Mouse (Mus musculus) CD4-positive, CD25-positive, alpha-beta regulatory T cell, adult 2 months (primary cell): Measurements from ENCODE around the gene Tagap.

Experiments
- DNase-seq: peaks from one replicate; pipeline ENCODE4 v3.0.0-alpha.2; 2012; ENCODE audit warnings: low read depth, low spot score

Tagap gene

GRCm38 (mm10) chr17:7925413-7926160, at the start of gene Tagap:
Gene Tagap (plus strand): TSS chr17:7926000.
- DNase-seq, result peak; percentile 86

- peak; percentile 62 for DNase-seq
Observed at GRCm38 (mm10) chr17:7876541-7876940, 49.3 kb upstream of the Tagap start.

GRCm38 (mm10) chr17:7877191-7877764, 48.5 kb upstream of the Tagap start:
- DNase-seq, result peak; percentile 26

GRCm38 (mm10) chr17:7877878-7878277, 47.9 kb upstream of the Tagap start:
- DNase-seq, result peak; percentile 75

- no peak for DNase-seq
Observed at GRCm38 (mm10) chr17:7879529-7879928, 46.3 kb upstream of the Tagap start.

- DNase-seq, result no peak
Observed at GRCm38 (mm10) chr17:7883126-7883525, 42.7 kb upstream of the Tagap start.

- peak; percentile 35 for DNase-seq
Observed at GRCm38 (mm10) chr17:7884606-7885005, 41.2 kb upstream of the Tagap start.

- DNase-seq, result no peak
Observed at GRCm38 (mm10) chr17:7887071-7887815, 38.6 kb upstream of the Tagap start.

GRCm38 (mm10) chr17:7888291-7888690, 37.5 kb upstream of the Tagap start:
- DNase-seq, result no peak

GRCm38 (mm10) chr17:7889026-7889425, 36.8 kb upstream of the Tagap start:
- DNase-seq, result peak; percentile 46

- DNase-seq, result peak; percentile 74
Observed at GRCm38 (mm10) chr17:7892676-7893075, 33.1 kb upstream of the Tagap start.

GRCm38 (mm10) chr17:7894094-7894493, 31.7 kb upstream of the Tagap start:
- DNase-seq, result no peak

- no peak for DNase-seq
Observed at GRCm38 (mm10) chr17:7896047-7896635, 29.7 kb upstream of the Tagap start.

GRCm38 (mm10) chr17:7897120-7897519, 28.7 kb upstream of the Tagap start:
- peak; percentile 42 for DNase-seq

- DNase-seq, result peak; percentile 39
Observed at GRCm38 (mm10) chr17:7897756-7898155, 28.0 kb upstream of the Tagap start.

- DNase-seq, result no peak
Observed at GRCm38 (mm10) chr17:7899233-7899632, 26.6 kb upstream of the Tagap start.

- no peak for DNase-seq
Observed at GRCm38 (mm10) chr17:7899961-7900360, 25.8 kb upstream of the Tagap start.

GRCm38 (mm10) chr17:7901536-7901935, 24.3 kb upstream of the Tagap start:
- no peak for DNase-seq

GRCm38 (mm10) chr17:7902362-7902761, 23.4 kb upstream of the Tagap start:
- DNase-seq, result peak; percentile 94

- peak; percentile 44 for DNase-seq
Observed at GRCm38 (mm10) chr17:7904992-7905391, 20.8 kb upstream of the Tagap start.

- DNase-seq, result peak; percentile 40
Observed at GRCm38 (mm10) chr17:7905936-7906685, 19.7 kb upstream of the Tagap start.
